Mouse (Mus musculus) bone marrow macrophage, adult 2 months (primary cell): Measurements from ENCODE around the gene Olfr1261. TPM values are rescaled to one million over a fixed set of nuclear protein-coding genes. Genes with fewer than 3 reads are reported as not detected.

ENCODE experiments used
- H3K27ac ChIP-seq: 2 replicates; pipeline ENCODE4 v1.5.1; 2012; ENCODE audit warnings: low read depth, low read length; ENCODE audit not compliant: insufficient read depth
- H3K4me1 ChIP-seq: 2 replicates; pipeline ENCODE4 v1.6.1; 2012; ENCODE audit warnings: low read length; ENCODE audit not compliant: control insufficient read depth, insufficient read depth
- H3K4me3 ChIP-seq: 2 replicates; pipeline ENCODE4 v1.5.1; 2012; ENCODE audit warnings: mild to moderate bottlenecking, low read length, moderate library complexity; ENCODE audit not compliant: insufficient read depth
- CTCF ChIP-seq: IDR thresholded peaks from 2 replicates; pipeline ENCODE4 v1.5.1; 2012; ENCODE audit warnings: low read depth, mild to moderate bottlenecking, low read length, moderate library complexity
- POLR2A ChIP-seq: IDR thresholded peaks from 2 replicates; pipeline ENCODE4 v1.6.1; 2012; ENCODE audit warnings: mild to moderate bottlenecking, low read depth, low read length, borderline replicate concordance
- polyA plus RNA-seq: library from polyadenylated mRNA; stranded (reverse); fragments of >200 nt; gene quantifications from 2 replicates; pipeline ENCODE4 v1.2.4, GENCODE M21; 2012; ENCODE audit not compliant: missing spikeins, insufficient read depth, insufficient read length

Gene Olfr1261
- polyA plus RNA-seq, result not detected in 2 replicates

DNA sequence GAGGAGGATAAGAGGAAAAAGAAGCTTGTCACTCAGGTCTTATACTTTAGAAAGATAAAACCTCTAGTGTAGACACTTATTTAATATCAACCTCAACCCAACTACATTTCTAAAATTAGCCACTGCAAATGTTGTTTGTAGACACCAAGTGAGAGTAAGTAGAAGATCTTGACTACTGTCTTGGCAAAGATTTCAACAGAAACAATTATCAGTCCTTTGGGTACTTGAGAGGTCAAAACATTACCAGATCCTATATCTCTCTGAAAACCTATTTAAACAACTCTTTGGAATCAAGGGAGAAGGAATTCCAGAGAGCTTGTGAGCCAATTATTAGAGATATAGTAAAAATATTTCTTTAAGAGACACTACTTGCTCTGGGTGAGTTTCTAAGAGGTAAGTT is at the start of gene Olfr1261:
Gene Olfr1261 (plus strand): TSS at position 301 of the 400 bp plus-strand sequence.
- Histone ChIP-seq H3K4me3 (no peak within 1 kb of the TSS), H3K4me1 (no peaks in the 10 kb centered on the region), H3K27ac (no peak within 1 kb of the TSS)
- no peak for TF ChIP-seq POLR2A
- TF ChIP-seq CTCF, result no peak

GRCm38 (mm10) chr2:89948564-89948963 is 42.5 kb upstream of the Olfr1261 start, which contains the start of gene Olfr1259:
Gene Olfr1259, minus strand, starts transcription at chr2:89948664.
- H3K4me3 ChIP-seq, result no peak within 1 kb of the TSS
- no peak within 1 kb of the TSS for H3K27ac ChIP-seq
- TF ChIP-seq POLR2A (no peak), CTCF (no peak)
- no peaks in the 10 kb centered on the region for H3K4me1 ChIP-seq

DNA sequence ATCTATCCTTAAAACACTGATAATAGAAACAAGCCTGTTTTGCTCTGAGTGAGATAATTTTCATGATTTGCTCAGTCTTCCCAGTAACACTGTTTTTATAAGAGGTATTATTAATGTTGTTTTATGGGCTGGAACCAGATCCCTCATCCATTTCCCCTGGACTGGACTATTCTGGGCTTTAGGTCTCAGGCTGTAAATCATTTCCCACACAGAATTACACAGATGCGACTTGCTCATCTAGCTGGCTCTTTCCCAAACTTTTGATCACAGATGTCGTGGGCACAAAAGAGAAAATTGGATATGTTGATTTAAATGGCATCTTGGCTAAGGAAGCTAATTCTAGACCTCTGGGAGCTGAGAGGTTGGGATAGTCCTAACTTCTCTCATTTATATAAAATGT is 16.8 kb upstream of the Olfr1261 start, which contains the start of gene Olfr1260:
Gene Olfr1260 (plus strand): TSS at position 157 of the 400 bp plus-strand sequence.
- no peaks in the 10 kb centered on the region for H3K4me1 ChIP-seq
- no peak within 1 kb of the TSS for H3K4me3 ChIP-seq
- H3K27ac ChIP-seq, result no peak within 1 kb of the TSS
- TF ChIP-seq CTCF (no peak), POLR2A (no peak)

GRCm38 (mm10) chr2:89977709-89978108 is 13.3 kb upstream of the Olfr1261 start:
- no peaks in the 10 kb centered on the region for H3K4me1 ChIP-seq
- H3K27ac ChIP-seq, result no peak overlapping the region
- H3K4me3 ChIP-seq, result no peak overlapping the region
- TF ChIP-seq POLR2A (no peak), CTCF (no peak)

GRCm38 (mm10) chr2:89999845-90000244 is 8.8 kb downstream of the Olfr1261 start, which contains the start of gene Olfr1262:
Gene Olfr1262, plus strand, starts transcription at chr2:90000145.
- no peaks in the 10 kb centered on the region for H3K4me1 ChIP-seq
- TF ChIP-seq POLR2A (no peak), CTCF (no peak)
- no peak within 1 kb of the TSS for H3K4me3 ChIP-seq
- H3K27ac ChIP-seq, result no peak within 1 kb of the TSS

GRCm38 (mm10) chr2:90011831-90012230 is 20.8 kb downstream of the Olfr1261 start, which contains the start of gene Olfr1263:
Gene Olfr1263, plus strand, starts transcription at chr2:90012131.
- no peak within 1 kb of the TSS for H3K4me3 ChIP-seq
- TF ChIP-seq CTCF, result no peak
- no peak for TF ChIP-seq POLR2A
- no peaks in the 10 kb centered on the region for H3K4me1 ChIP-seq
- no peak within 1 kb of the TSS for H3K27ac ChIP-seq

GRCm38 (mm10) chr2:90025477-90025876 is 34.5 kb downstream of the Olfr1261 start, which contains the start of gene Olfr1264:
Gene Olfr1264, minus strand, starts transcription at chr2:90025577.
- Histone ChIP-seq H3K4me3 (no peak within 1 kb of the TSS), H3K4me1 (no peaks in the 10 kb centered on the region), H3K27ac (no peak within 1 kb of the TSS)
- TF ChIP-seq POLR2A, result no peak
- no peak for TF ChIP-seq CTCF

DNA sequence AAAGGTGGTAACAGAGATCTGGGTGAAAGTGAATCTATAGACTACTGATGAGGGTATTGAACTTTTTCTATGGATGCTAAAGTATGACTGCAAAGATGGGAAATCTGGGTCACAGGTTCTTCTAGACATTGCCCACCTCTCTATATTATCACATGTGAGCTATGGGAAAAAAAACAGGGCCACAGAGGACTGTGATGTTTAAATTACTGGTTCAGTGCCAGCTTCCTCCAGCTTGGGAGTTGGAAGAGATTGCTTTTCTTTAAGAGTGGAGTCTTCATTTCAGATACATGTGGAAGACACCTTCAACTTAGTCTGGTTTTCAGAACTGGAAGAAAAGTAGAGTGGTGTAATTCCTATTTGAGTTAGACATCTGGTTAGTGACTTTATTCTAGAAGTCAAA is 44.0 kb downstream of the Olfr1261 start, which contains the start of gene Olfr1265:
Gene Olfr1265 (plus strand): TSS at position 301 of the 400 bp plus-strand sequence.
- Histone ChIP-seq H3K27ac (no peak within 1 kb of the TSS), H3K4me3 (no peak within 1 kb of the TSS), H3K4me1 (no peaks in the 10 kb centered on the region)
- TF ChIP-seq CTCF, result no peak

Other genes starting within 250 kb of the Olfr1261 start
- not detected in 2 replicates for gene Olfr1253, start 234.1 kb upstream of the Olfr1261 start, polyA plus RNA-seq
- gene Olfr1254, start 197.6 kb upstream of the Olfr1261 start, polyA plus RNA-seq, result 0.25 TPM in 1 of 2 replicates, not detected in the other
- gene Olfr1255, start 179.2 kb upstream of the Olfr1261 start, polyA plus RNA-seq, result not detected in 2 replicates
- gene Olfr1256, start 149.7 kb upstream of the Olfr1261 start, polyA plus RNA-seq, result not detected in 2 replicates
- not detected in 2 replicates for gene Olfr48, start 143.0 kb upstream of the Olfr1261 start, polyA plus RNA-seq
- gene Olfr1257, start 112.8 kb upstream of the Olfr1261 start, polyA plus RNA-seq, result not detected in 2 replicates
- gene Olfr1258, start 63.9 kb upstream of the Olfr1261 start, polyA plus RNA-seq, result not detected in 2 replicates
- not detected in 2 replicates for gene Olfr1259, start 42.6 kb upstream of the Olfr1261 start, polyA plus RNA-seq
- not detected in 2 replicates for gene Olfr1260, start 16.9 kb upstream of the Olfr1261 start, polyA plus RNA-seq
- gene Olfr1262, start 8.9 kb downstream of the Olfr1261 start, polyA plus RNA-seq, result not detected in 2 replicates
- not detected in 2 replicates for gene Olfr1263, start 20.9 kb downstream of the Olfr1261 start, polyA plus RNA-seq
- gene Olfr1264, start 34.4 kb downstream of the Olfr1261 start, polyA plus RNA-seq, result not detected in 2 replicates
- gene Olfr1265, start 44.1 kb downstream of the Olfr1261 start, polyA plus RNA-seq, result not detected in 2 replicates
- not detected in 2 replicates for gene Olfr140, start 72.4 kb downstream of the Olfr1261 start, polyA plus RNA-seq
- not detected in 2 replicates for gene Olfr1269, start 130.2 kb downstream of the Olfr1261 start, polyA plus RNA-seq
- not detected in 2 replicates for gene Olfr32, start 151.1 kb downstream of the Olfr1261 start, polyA plus RNA-seq
- not detected in 2 replicates for gene Olfr1270, start 161.9 kb downstream of the Olfr1261 start, polyA plus RNA-seq
- not detected in 2 replicates for gene Olfr1506, start 233.3 kb downstream of the Olfr1261 start, polyA plus RNA-seq